Mouse (Mus musculus) stomach, embryonic 14.5 days (tissue): Measurements from ENCODE around the gene Nemp2. TPM values are rescaled to one million over a fixed set of nuclear protein-coding genes. Genes with fewer than 3 reads are reported as not detected.
A peak's percentile ranks its signal among the peaks of the same experiment; 100 is the strongest.

ENCODE experiments used
- ATAC-seq: fragments of 200-750 bp; cut with Nextera tagmentation; 2 replicates; pipeline ENCODE4 v1.8.0; 2017; ENCODE audit warnings: low read depth, moderate TSS enrichment; ENCODE audit not compliant: insufficient number of reproducible peaks, insufficient read depth, low FRiP score
- H3K27ac ChIP-seq: fragments of 300-500 bp; sonication (generic); 2 replicates; pipeline ENCODE4 v1.5.1; 2014; ENCODE audit warnings: mild to moderate bottlenecking, low read length, moderate library complexity, mixed read lengths
- H3K27me3 ChIP-seq: fragments of 300-500 bp; sonication (generic); 2 replicates; pipeline ENCODE4 v1.6.1; 2014; ENCODE audit warnings: low read length, control low read depth, mixed read lengths; ENCODE audit not compliant: control insufficient read depth, insufficient read depth
- H3K36me3 ChIP-seq: fragments of 300-500 bp; sonication (generic); 2 replicates; pipeline ENCODE4 v1.6.1; 2014; ENCODE audit warnings: mild to moderate bottlenecking, control low read depth, low read length, moderate library complexity, mixed read lengths; ENCODE audit not compliant: control insufficient read depth, insufficient read depth
- H3K4me1 ChIP-seq: fragments of 300-500 bp; sonication (generic); 2 replicates; pipeline ENCODE4 v1.6.1; 2014; ENCODE audit warnings: low read length, control low read depth, mixed read lengths; ENCODE audit not compliant: control insufficient read depth, insufficient read depth
- H3K4me2 ChIP-seq: fragments of 300-500 bp; sonication (generic); replicated peaks from 2 replicates; pipeline ENCODE4 v1.6.1; 2014; ENCODE audit warnings: low read depth, low read length, control low read depth
- H3K4me3 ChIP-seq: fragments of 300-500 bp; sonication (generic); 2 replicates; pipeline ENCODE4 v1.5.1; 2014; ENCODE audit warnings: low read depth, low read length, control low read depth
- H3K9ac ChIP-seq: fragments of 300-500 bp; sonication (generic); replicated peaks from 2 replicates; pipeline ENCODE4 v1.6.1; 2014; ENCODE audit warnings: low read depth, mild to moderate bottlenecking, control low read depth, low read length, moderate library complexity, mixed read lengths
- H3K9me3 ChIP-seq: fragments of 300-500 bp; sonication (generic); 2 replicates; pipeline ENCODE4 v1.6.1; 2016; ENCODE audit warnings: low read depth, low read length, control low read depth; ENCODE audit not compliant: control insufficient read depth
- WGBS: fragments of 180-500 bp; shearing (Covaris S2); extraction: QIAGEN DNeasy Blood & Tissue Kit; methylation state at CpG from one replicate; pipeline ENCODE4 v1.1.7; 2014; 5-methylcytosine and 5-hydroxymethylcytosine counted together
- polyA plus RNA-seq: library from polyadenylated mRNA; unstranded; fragments of >200 nt; fragmentation: Nextera tagmentation; extraction: Ambion mirVana; gene quantifications from 2 replicates; pipeline ENCODE4 v1.2.1, GENCODE M21; 2014

Nemp2 gene
- polyA plus RNA-seq, 1 experiment from 2014 or later, result 16.2 TPM

DNA sequence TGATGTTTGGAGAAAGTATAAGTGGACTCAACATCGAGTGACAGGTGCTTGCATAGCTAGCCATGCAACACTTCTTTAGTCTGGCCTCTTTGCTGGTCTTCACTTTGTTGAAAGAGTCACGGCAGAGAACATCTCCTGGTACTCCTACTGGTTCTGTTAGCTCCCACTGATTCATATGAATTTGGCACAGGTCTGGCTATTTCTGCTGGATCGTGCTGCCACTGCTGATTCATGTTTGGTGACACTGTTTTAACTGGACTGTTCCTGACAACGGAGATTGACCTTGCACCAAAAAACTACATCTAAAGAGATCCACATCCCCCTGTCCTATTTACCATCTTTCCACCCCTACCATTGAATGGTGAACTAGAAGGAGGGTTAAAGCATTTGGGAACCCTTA, 22.0 kb upstream of the Nemp2 start:
- no peaks in the 10 kb centered on the region for H3K36me3 ChIP-seq

DNA sequence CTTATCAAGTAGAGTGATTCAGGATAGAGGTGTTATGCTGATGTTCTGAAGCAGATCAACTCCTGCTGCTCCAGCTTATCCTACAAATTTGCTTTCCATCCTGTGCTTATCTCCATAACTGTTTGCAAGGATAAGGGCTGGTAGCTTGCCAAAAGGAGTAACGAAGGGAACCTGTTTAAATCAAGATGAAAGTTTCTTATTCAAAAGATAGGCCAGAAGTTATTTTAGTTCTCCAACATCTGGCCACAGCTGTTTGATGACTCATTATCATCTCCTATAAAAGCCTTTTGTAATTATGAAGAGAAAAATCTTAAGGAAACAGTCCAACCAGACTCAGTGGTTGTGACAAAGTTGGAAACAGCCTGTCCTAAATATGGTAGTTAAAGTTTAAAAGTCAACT, 12.3 kb upstream of the Nemp2 start:
- no peak overlapping the region for H3K4me3 ChIP-seq
- 29% methylated on average over 1 of the region's 1 CpGs for whole genome bisulfite sequencing
- no peak for ATAC-seq

More for the DNA sequence above, 22.0 kb upstream of the Nemp2 start:
- WGBS, result 88% methylated on average over 4 of the region's 4 CpGs
- Histone ChIP-seq H3K9me3 (no peaks in the 10 kb centered on the region), H3K4me1 (no peaks in the 10 kb centered on the region), H3K4me2 (no peak overlapping the region), H3K4me3 (no peak overlapping the region), H3K27me3 (no peaks in the 10 kb centered on the region), H3K9ac (no peak overlapping the region), H3K27ac (no peak overlapping the region)
- no peak for ATAC-seq

DNA sequence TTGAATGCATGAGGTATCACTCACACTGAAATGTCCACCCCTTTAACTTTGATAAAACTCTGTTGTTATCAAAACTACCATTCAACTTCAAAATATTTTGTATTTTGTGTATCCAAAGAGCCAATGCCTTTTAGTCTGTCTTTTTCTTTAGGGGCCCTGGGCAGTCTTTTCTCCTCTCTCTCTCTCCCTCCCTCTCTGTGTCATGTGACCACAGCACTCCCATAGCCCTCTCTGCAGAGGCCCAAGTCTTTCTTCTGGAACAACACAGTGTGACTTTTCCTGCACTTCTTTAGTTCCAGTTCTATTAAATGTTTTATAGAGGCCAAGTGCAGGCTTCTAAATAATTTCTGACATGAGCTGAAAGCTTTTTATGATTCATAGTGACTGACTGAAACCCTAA, 10.1 kb upstream of the Nemp2 start:
- no peak overlapping the region for H3K4me3 ChIP-seq
- no peak overlapping the region for H3K27ac ChIP-seq
- no peaks in the 10 kb centered on the region for H3K4me1 ChIP-seq
- no peaks in the 10 kb centered on the region for H3K36me3 ChIP-seq
- ATAC-seq, result no peak
- H3K9me3 ChIP-seq, result no peaks in the 10 kb centered on the region
- H3K27me3 ChIP-seq, result no peaks in the 10 kb centered on the region
- no peak overlapping the region for H3K4me2 ChIP-seq
- no peak overlapping the region for H3K9ac ChIP-seq

More for the DNA sequence above, 12.3 kb upstream of the Nemp2 start:
- Histone ChIP-seq H3K27me3 (no peaks in the 10 kb centered on the region), H3K27ac (no peak overlapping the region), H3K9ac (no peak overlapping the region), H3K4me2 (no peak overlapping the region), H3K4me1 (no peaks in the 10 kb centered on the region), H3K9me3 (no peaks in the 10 kb centered on the region), H3K36me3 (no peaks in the 10 kb centered on the region)

DNA sequence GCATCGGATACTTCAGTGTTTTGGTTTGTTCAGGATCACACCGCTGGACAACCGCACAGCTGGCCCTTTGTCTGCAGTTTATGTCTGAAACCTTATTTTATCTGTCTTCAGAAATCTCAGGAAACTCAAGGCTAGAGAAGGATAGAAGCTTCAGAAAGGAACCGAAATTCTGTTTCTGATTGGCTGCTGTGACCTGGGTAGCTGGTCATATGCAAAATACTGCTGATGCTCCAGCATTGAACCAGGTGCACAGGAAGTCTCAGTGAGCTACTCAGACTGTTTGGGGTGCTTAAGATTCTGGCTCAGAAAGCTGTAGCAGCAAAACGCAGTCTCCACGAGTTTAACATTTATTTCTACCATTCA, 415 bp downstream of the Nemp2 start:
- no peaks in the 10 kb centered on the region for H3K9me3 ChIP-seq
- peak; percentile 77; the same call in 1 of the 2 replicates for ATAC-seq
- H3K27ac ChIP-seq, result peak overlapping the region; percentile 81; the same call in 1 of the 2 replicates
- peak overlapping the region; percentile 66 for H3K4me2 ChIP-seq
- peak overlapping the region; percentile 64 for H3K9ac ChIP-seq
- H3K27me3 ChIP-seq, result no peaks in the 10 kb centered on the region
- WGBS, result 0% methylated on average over 6 of the region's 6 CpGs
- peak overlapping the region; percentile 89 for H3K4me3 ChIP-seq
- peaks cover 6% of the 10 kb centered on the region; the same call in 1 of the 2 replicates for H3K4me1 ChIP-seq
- H3K36me3 ChIP-seq, result no peaks in the 10 kb centered on the region

DNA sequence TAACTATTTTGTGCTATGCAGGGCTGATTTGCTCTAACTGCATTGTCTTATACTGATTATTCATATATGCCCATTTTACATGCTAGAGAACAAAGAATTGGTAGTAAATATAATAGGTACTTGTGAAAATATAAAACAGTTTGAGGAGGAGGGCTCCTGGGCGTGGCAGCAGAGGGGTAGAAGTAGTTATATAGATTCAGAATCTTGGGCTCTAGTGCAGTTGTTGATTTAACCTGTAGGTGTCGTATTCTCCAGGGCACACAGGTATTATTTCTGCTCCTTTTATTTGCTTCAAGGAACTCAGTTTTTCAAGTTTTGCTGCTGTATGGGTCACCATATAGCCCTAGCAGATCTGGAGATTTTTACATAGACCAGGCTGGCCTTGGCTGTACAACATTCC, 1.1 kb downstream of the Nemp2 start:
- no peak for ATAC-seq
- peak overlapping the region; percentile 89; the same call in 1 of the 2 replicates for H3K4me3 ChIP-seq
- H3K27ac ChIP-seq, result no peak overlapping the region
- H3K4me2 ChIP-seq, result peak overlapping the region; percentile 66
- H3K36me3 ChIP-seq, result no peaks in the 10 kb centered on the region
- H3K9ac ChIP-seq, result no peak overlapping the region
- no peaks in the 10 kb centered on the region for H3K9me3 ChIP-seq
- WGBS, result 60% methylated on average over 2 of the region's 2 CpGs
- H3K27me3 ChIP-seq, result no peaks in the 10 kb centered on the region
- H3K4me1 ChIP-seq, result peaks cover 6% of the 10 kb centered on the region; the same call in 1 of the 2 replicates

DNA sequence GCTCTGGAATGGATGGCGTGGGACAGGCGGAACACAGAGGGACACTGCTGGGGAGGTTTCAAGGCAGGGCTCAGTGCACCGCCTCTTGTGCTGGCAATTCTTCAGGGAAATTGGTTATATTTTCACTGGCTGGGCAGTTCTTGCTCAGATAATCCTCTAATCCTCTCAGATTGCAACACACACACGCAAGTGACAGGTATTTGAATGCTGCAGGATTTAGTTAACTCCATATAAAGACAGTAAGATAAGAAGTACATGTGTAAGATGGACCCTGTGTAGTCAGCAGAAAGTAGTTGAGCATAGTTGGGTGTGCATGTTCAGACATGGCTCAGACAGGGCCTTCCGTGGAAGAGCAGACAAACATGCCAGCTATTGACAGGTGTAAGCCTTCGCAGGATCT, 3.7 kb downstream of the Nemp2 start:
- no peaks in the 10 kb centered on the region for H3K9me3 ChIP-seq
- peaks cover 6% of the 10 kb centered on the region; the same call in 1 of the 2 replicates for H3K36me3 ChIP-seq
- no peak overlapping the region for H3K9ac ChIP-seq
- H3K27ac ChIP-seq, result no peak overlapping the region
- H3K4me2 ChIP-seq, result no peak overlapping the region
- H3K4me1 ChIP-seq, result peaks cover 6% of the 10 kb centered on the region; the same call in 1 of the 2 replicates
- WGBS, result 78% methylated on average over 6 of the region's 6 CpGs
- H3K4me3 ChIP-seq, result no peak overlapping the region
- H3K27me3 ChIP-seq, result no peaks in the 10 kb centered on the region
- ATAC-seq, result no peak

DNA sequence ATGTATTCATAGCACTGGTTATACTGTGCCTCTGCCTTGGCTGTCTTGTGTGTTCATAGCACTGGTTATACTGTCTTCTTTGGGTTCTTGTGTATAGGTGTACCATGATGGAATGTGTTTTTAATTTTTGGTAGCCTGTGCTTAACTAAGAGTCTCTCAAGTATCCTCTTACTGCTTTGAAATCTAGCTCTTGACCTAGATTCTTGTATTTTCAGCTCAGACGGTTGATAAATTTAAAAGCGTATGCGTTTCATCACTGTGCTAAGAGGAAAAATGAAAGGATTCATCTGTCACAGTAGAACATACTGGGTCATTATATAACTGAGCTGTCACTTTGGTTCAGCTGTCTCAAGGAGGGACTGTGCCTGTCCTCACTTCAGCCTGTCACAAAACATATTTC, 5.4 kb downstream of the Nemp2 start:
- H3K27me3 ChIP-seq, result no peaks in the 10 kb centered on the region
- no peak overlapping the region for H3K4me2 ChIP-seq
- H3K4me1 ChIP-seq, result peaks cover 6% of the 10 kb centered on the region; the same call in 1 of the 2 replicates
- WGBS, result 88% methylated on average over 3 of the region's 3 CpGs
- no peak overlapping the region for H3K27ac ChIP-seq
- no peak overlapping the region for H3K9ac ChIP-seq
- ATAC-seq, result no peak
- no peak overlapping the region for H3K4me3 ChIP-seq
- H3K9me3 ChIP-seq, result no peaks in the 10 kb centered on the region
- peaks cover 6% of the 10 kb centered on the region; the same call in 1 of the 2 replicates for H3K36me3 ChIP-seq

DNA sequence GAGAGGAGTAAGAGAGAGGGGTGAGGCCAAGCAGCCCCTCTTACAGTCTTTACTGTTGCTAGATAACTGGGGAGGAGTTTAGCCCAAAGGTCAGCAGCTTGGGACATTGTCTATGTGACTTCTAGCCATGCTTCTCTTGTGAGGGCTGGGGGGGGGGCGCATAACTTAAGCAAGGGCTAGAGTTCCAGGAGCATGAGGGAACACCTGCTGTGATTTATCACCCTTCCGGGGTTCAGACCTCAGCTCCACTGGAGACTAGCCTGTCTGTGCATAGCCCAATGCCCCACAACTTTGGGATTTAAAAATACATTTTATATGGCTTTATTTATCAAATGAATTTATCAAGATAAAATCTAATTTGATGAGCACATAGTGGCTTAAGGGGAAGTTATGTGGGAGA, 7.6 kb downstream of the Nemp2 start:
- H3K4me3 ChIP-seq, result no peak overlapping the region
- H3K36me3 ChIP-seq, result peaks cover 6% of the 10 kb centered on the region; the same call in 1 of the 2 replicates
- no peaks in the 10 kb centered on the region for H3K27me3 ChIP-seq
- no peak overlapping the region for H3K4me2 ChIP-seq
- no peaks in the 10 kb centered on the region for H3K9me3 ChIP-seq
- no peak for ATAC-seq
- no peak overlapping the region for H3K9ac ChIP-seq
- H3K27ac ChIP-seq, result no peak overlapping the region
- H3K4me1 ChIP-seq, result no peaks in the 10 kb centered on the region
- 93% methylated on average over 2 of the region's 2 CpGs for WGBS

DNA sequence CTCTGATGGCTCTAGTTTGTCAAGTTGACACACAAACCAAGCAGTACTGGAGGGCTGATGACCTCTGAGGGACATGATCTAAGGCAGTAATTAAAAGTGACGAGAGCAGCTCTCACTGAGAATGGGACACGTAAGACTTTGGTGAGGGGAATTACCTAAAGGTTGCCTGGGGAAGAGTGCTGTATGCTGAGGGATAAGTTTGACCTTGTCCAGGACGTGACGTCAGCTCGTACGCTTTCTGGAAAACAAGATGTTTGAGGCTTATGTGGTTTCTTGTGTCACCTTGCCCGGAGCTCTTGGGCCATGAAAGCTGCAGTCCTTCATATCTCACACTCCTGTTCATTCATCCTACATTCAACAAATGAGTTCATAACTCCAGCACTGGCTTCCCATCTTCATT, 8.6 kb downstream of the Nemp2 start:
- Histone ChIP-seq H3K36me3 (peaks cover 6% of the 10 kb centered on the region; the same call in 1 of the 2 replicates), H3K27ac (no peak overlapping the region), H3K27me3 (no peaks in the 10 kb centered on the region), H3K4me3 (no peak overlapping the region), H3K4me2 (no peak overlapping the region), H3K4me1 (no peaks in the 10 kb centered on the region), H3K9me3 (no peaks in the 10 kb centered on the region), H3K9ac (no peak overlapping the region)
- 89% methylated on average over 7 of the region's 7 CpGs for WGBS
- no peak for ATAC-seq
